Mouse (Mus musculus) limb, embryonic 14.5 days (tissue): Measurements from ENCODE around the gene Ercc1. TPM values are rescaled to one million over a fixed set of nuclear protein-coding genes. Genes with fewer than 3 reads are reported as not detected.

Experiments
- ATAC-seq: fragments of 200-750 bp; cut with Nextera tagmentation; 2 replicates; pipeline ENCODE4 v1.8.0; 2017; ENCODE audit warnings: low read depth, moderate number of reproducible peaks, moderate TSS enrichment; ENCODE audit not compliant: low FRiP score
- DNase-seq: peaks from one replicate; pipeline ENCODE4 v3.0.0-alpha.2; 2015; ENCODE audit warnings: low spot score
- H3K27ac ChIP-seq: fragments of 300-500 bp; sonication (generic); replicated peaks from 2 replicates; pipeline ENCODE4 v1.5.1; 2014; ENCODE audit warnings: low read depth, mild to moderate bottlenecking, low read length, moderate library complexity, mixed read lengths
- H3K27me3 ChIP-seq: fragments of 300-500 bp; sonication (generic); 2 replicates; pipeline ENCODE4 v1.6.1; 2014; ENCODE audit warnings: low read length, mixed read lengths; ENCODE audit not compliant: control insufficient read depth, insufficient read depth
- H3K36me3 ChIP-seq: fragments of 300-500 bp; sonication (generic); 2 replicates; pipeline ENCODE4 v1.6.1; 2014; ENCODE audit warnings: mild to moderate bottlenecking, low read length, moderate library complexity, mixed read lengths; ENCODE audit not compliant: control insufficient read depth, insufficient read depth
- H3K4me1 ChIP-seq: fragments of 300-500 bp; sonication (generic); 2 replicates; pipeline ENCODE4 v1.6.1; 2014; ENCODE audit warnings: antibody characterized with exemption, low read length, mixed read lengths; ENCODE audit not compliant: control insufficient read depth, insufficient read depth
- H3K4me2 ChIP-seq: fragments of 300-500 bp; sonication (generic); replicated peaks from 2 replicates; pipeline ENCODE4 v1.6.1; 2014; ENCODE audit warnings: low read depth, mild to moderate bottlenecking, low read length, moderate library complexity; ENCODE audit not compliant: severe bottlenecking
- H3K4me3 ChIP-seq: fragments of 300-500 bp; sonication (generic); replicated peaks from 2 replicates; pipeline ENCODE4 v1.5.1; 2014; ENCODE audit warnings: low read length
- H3K9ac ChIP-seq: fragments of 300-500 bp; sonication (generic); 2 replicates; pipeline ENCODE4 v1.6.1; 2014; ENCODE audit warnings: mild to moderate bottlenecking, low read depth, low read length, moderate library complexity; ENCODE audit not compliant: severe bottlenecking
- H3K9me3 ChIP-seq: fragments of 300-500 bp; sonication (generic); 2 replicates; pipeline ENCODE4 v1.6.1; 2016; ENCODE audit warnings: low read length; ENCODE audit not compliant: control insufficient read depth
- POLR2A ChIP-seq: fragments of 200-500 bp; IDR thresholded peaks from 2 replicates; pipeline ENCODE4 v1.8.0; 2012; ENCODE audit warnings: inconsistent platforms, mild to moderate bottlenecking, moderate library complexity, borderline replicate concordance; ENCODE audit not compliant: insufficient read depth, insufficient read length; ENCODE audit errors: extremely low read depth
- WGBS: fragments of 180-500 bp; shearing (Covaris S2); extraction: QIAGEN DNeasy Blood & Tissue Kit; methylation state at CpG from one replicate; pipeline ENCODE4 v1.1.7; 2014; 5-methylcytosine and 5-hydroxymethylcytosine counted together
- polyA plus RNA-seq, 2 experiments: library from polyadenylated mRNA; depleted of rRNA in 1 of 2; stranded (reverse) in 1 of 2; unstranded in 1 of 2; fragments of >200 nt; fragmentation: Nextera tagmentation in 1 of 2; extraction: Ambion mirVana in 1 of 2; gene quantifications; 2 replicates each; pipeline versions ENCODE4 v1.2.1 to v1.2.3; 2012 to 2014

The Ercc1 gene
- polyA plus RNA-seq, 2 experiments, result 72.3 to 74.3 TPM

DNA sequence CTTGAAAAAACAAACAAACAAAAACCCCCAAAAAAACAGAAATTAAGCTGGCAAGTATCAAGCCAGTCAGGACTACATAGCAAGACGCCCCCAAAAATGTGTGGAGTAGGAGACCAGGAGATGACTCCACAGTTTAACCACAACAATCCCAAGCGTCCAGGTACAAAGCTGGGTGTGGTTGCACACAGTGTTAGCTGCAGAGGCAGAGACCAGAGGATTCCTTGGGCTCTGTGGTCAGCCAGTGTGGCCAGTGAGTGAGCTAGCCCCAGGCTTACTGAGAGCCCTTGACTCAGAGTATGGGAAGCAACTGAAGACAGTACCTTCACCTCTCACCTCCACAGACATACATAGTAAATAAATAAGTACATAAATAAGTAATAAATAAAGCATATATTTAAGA lies 12.7 kb upstream of the Ercc1 start:
- Histone ChIP-seq H3K4me1 (peaks cover 10% of the 10 kb centered on the region; the same call in 1 of the 2 replicates), H3K27ac (no peak overlapping the region), H3K4me2 (no peak overlapping the region), H3K27me3 (no peaks in the 10 kb centered on the region), H3K4me3 (no peak overlapping the region), H3K36me3 (no peaks in the 10 kb centered on the region), H3K9ac (no peak overlapping the region), H3K9me3 (no peaks in the 10 kb centered on the region)
- no peak for DNase-seq
- ATAC-seq, result no peak
- WGBS, result 60% methylated on average over 2 of the region's 2 CpGs
- no peak for TF ChIP-seq POLR2A

- 0% methylated on average over 35 of the region's 52 CpGs for WGBS
- H3K4me2 ChIP-seq, result peak overlapping the region; percentile 93
- H3K9ac ChIP-seq, result peak overlapping the region; percentile 75
- DNase-seq, result peak; percentile 55
- H3K9me3 ChIP-seq, result no peaks in the 10 kb centered on the region
- H3K36me3 ChIP-seq, result no peaks in the 10 kb centered on the region
- H3K27ac ChIP-seq, result no peak overlapping the region
- ATAC-seq, result peak; percentile 63
- no peak for TF ChIP-seq POLR2A
- peak overlapping the region; percentile 63 for H3K4me3 ChIP-seq
- no peaks in the 10 kb centered on the region for H3K27me3 ChIP-seq
- H3K4me1 ChIP-seq, result peaks cover under 1% of the 10 kb centered on the region; the same call in 1 of the 2 replicates
Measured at GRCm38 (mm10) chr7:19332709-19333352, 11.7 kb upstream of the Ercc1 start.

- ATAC-seq (no peak), DNase-seq (no peak)
- WGBS, result 34% methylated on average over 3 of the region's 3 CpGs
- no peaks in the 10 kb centered on the region for H3K36me3 ChIP-seq
- no peaks in the 10 kb centered on the region for H3K4me1 ChIP-seq
- no peak overlapping the region for H3K27ac ChIP-seq
- no peak for TF ChIP-seq POLR2A
- no peak overlapping the region for H3K9ac ChIP-seq
- no peaks in the 10 kb centered on the region for H3K27me3 ChIP-seq
- no peaks in the 10 kb centered on the region for H3K9me3 ChIP-seq
- H3K4me2 ChIP-seq, result no peak overlapping the region
- H3K4me3 ChIP-seq, result no peak overlapping the region
Measured at GRCm38 (mm10) chr7:19335583-19335982, 9.0 kb upstream of the Ercc1 start.

- H3K9ac ChIP-seq, result no peak overlapping the region
- H3K4me2 ChIP-seq, result no peak overlapping the region
- no peak for TF ChIP-seq POLR2A
- H3K9me3 ChIP-seq, result no peaks in the 10 kb centered on the region
- H3K36me3 ChIP-seq, result no peaks in the 10 kb centered on the region
- 64% methylated on average over 10 of the region's 10 CpGs for WGBS
- H3K27me3 ChIP-seq, result peaks cover 7% of the 10 kb centered on the region; the same call in 1 of the 2 replicates
- no peak overlapping the region for H3K4me3 ChIP-seq
- H3K27ac ChIP-seq, result no peak overlapping the region
- peaks cover 10% of the 10 kb centered on the region; the same call in 1 of the 2 replicates for H3K4me1 ChIP-seq
- no peak for ATAC-seq
- no peak for DNase-seq
Measured at GRCm38 (mm10) chr7:19337122-19337521, 7.5 kb upstream of the Ercc1 start.

DNA sequence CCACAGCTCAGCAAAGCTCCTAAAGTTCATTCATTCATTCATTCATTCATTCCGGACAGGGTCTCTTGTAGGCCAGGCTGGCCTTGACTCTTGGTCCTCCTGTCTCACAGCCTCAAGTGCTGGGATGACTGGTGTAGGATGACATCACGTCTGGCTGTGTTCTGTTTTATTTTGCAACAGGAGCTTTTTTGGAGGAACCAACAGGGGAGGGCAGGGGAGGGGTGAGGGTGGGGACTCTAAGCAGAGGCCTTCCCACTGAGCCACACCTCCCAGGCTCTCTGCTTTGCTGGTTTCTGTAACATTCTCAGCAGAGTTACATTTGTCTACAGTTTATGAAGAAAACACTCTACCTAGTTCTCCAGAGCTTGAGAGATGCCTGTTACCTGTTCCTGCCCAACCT lies 6.5 kb upstream of the Ercc1 start:
- no peaks in the 10 kb centered on the region for H3K36me3 ChIP-seq
- DNase-seq (no peak), ATAC-seq (no peak)
- no peaks in the 10 kb centered on the region for H3K9me3 ChIP-seq
- no peak overlapping the region for H3K27ac ChIP-seq
- 42% methylated on average over 2 of the region's 2 CpGs for WGBS
- no peak overlapping the region for H3K4me3 ChIP-seq
- peaks cover 12% of the 10 kb centered on the region; the same call in 1 of the 2 replicates for H3K4me1 ChIP-seq
- H3K27me3 ChIP-seq, result peaks cover 7% of the 10 kb centered on the region; the same call in 1 of the 2 replicates
- no peak overlapping the region for H3K9ac ChIP-seq
- H3K4me2 ChIP-seq, result no peak overlapping the region
- no peak for TF ChIP-seq POLR2A

DNA sequence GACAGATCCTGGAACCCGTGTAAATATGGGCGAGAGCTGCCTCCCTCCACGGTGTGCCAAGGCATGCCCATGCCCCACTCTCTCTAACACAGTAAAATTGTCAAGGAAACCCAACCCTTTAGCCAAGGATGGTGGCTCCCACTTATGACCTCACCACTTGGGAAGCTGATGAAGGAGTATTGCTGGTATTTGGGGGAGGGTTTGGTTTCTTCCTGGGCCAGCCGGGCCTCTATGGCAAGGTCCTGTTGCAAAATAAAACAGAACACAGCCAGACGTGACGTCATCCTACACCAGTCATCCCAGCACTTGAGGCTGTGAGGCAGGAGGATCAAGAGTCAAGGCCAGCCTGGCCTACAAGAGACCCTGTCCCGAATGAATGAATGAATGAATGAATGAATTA lies 6.0 kb upstream of the Ercc1 start:
- Histone ChIP-seq H3K27ac (no peak overlapping the region), H3K4me1 (peaks cover 12% of the 10 kb centered on the region; the same call in 1 of the 2 replicates), H3K9ac (no peak overlapping the region), H3K4me3 (no peak overlapping the region), H3K9me3 (no peaks in the 10 kb centered on the region), H3K27me3 (peaks cover 7% of the 10 kb centered on the region; the same call in 1 of the 2 replicates), H3K4me2 (no peak overlapping the region), H3K36me3 (no peaks in the 10 kb centered on the region)
- ATAC-seq (no peak), DNase-seq (no peak)
- no peak for TF ChIP-seq POLR2A
- WGBS, result 65% methylated on average over 7 of the region's 7 CpGs
